Mouse (Mus musculus): ENCODE data around the gene Rab15.
A peak's percentile ranks its signal among the peaks of the same experiment; 100 is the strongest.

Gene Rab15

DNA sequence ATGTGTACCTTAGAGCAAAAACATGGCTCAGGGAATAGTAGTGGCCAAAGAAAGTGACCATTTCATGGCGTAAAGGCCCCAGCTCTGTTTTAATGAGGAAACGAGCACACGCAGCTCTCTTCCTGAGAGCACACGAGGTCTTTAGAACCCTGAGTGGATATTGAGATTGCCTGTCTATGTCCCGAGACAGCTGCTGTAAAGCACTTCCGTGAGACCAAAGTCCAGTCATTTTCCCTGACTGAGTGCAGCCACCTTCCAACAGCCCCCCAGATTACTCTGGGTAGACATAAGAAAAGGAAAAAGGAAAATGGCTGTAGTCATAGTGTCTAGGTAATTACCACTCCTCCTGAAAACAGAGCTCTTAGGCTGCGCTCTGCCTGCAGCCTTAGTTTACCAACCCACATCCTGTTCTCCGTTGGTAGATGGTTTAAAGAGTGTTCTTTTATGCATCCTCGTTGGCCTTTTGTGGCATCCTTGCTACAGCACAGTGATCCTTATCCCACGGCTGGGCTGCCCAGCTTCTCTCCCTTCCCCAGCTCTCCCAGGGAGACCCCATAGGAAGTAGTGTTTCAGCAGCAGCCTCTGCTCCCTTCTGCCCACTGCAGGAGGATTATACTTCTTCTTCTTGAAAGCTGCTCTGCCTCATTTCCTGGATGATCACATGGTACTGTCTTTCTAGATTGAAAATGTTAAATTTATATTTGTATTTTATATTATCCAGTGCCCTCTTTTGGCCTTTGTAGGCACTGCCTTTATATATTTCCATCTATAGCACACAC lies 44.2 kb downstream of the Rab15 start:
- DNase-seq (ENCODE audit: low spot score): no peak

- no peak for DNase-seq (ENCODE audit: low spot score)
Measured at GRCm38 (mm10) chr12:76777845-76778244, 44.9 kb downstream of the Rab15 start.

DNA sequence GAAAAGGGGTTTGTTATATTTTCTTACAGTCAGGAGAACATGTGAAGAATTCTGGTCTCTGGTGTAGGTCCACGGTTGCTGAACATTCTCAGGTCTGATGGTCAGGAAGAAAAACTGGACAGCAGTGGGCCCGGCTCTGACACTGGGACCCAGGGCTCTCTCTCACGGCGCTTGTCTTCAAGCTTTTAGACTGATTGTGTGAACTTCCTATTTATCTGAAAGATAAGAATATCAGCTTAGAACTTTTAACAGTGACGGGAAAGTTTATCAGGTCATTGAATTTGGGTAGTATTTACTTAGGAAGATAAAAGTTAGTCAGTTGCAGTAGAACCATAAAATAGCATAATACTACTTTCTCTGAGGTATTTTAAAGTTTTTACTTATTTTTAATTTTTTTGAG lies 45.8 kb downstream of the Rab15 start:
- no peak for DNase-seq (ENCODE audit: low spot score)

GRCm38 (mm10) chr12:76775132-76775531 lies 47.6 kb downstream of the Rab15 start:
- DNase-seq (ENCODE audit: low spot score): no peak

DNA sequence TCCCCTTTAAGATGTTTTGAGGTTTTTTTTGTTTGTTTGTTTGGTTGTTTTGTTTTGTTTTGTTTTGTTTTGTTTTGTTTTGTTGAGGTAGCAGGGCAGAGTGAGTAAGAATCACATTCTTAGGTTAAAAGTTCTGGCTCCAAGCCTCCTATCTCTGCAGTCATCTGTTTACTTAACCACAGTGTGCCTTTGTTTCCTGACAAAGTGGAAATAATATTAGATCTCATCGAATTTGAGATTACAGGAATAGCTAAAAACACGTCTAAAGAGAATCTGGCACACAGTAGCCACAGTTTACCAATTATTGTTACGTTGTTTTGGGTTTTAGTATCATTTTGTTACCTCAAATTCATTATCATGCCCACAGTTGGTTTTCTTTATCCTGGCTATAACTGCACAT lies 48.1 kb downstream of the Rab15 start:
- DNase-seq (ENCODE audit: low spot score): no peak

GRCm38 (mm10) chr12:76771540-76771939 lies 51.2 kb downstream of the Rab15 start:
- DNase-seq (ENCODE audit: low spot score): no peak

GRCm38 (mm10) chr12:76770841-76771500 lies 51.7 kb downstream of the Rab15 start:
- no peak for DNase-seq (ENCODE audit: low spot score)

- no peak for DNase-seq (ENCODE audit: low spot score)
Measured at GRCm38 (mm10) chr12:76765901-76766630, 56.6 kb downstream of the Rab15 start.

- peak; percentile 98 for DNase-seq (ENCODE audit: low spot score)
Measured at GRCm38 (mm10) chr12:76765354-76765851, 57.3 kb downstream of the Rab15 start, which contains the start of the genes Churc1 and Fntb. Gene Churc1 (plus strand): TSS chr12:76765538. Gene Fntb (plus strand): TSS chr12:76765589.

DNA sequence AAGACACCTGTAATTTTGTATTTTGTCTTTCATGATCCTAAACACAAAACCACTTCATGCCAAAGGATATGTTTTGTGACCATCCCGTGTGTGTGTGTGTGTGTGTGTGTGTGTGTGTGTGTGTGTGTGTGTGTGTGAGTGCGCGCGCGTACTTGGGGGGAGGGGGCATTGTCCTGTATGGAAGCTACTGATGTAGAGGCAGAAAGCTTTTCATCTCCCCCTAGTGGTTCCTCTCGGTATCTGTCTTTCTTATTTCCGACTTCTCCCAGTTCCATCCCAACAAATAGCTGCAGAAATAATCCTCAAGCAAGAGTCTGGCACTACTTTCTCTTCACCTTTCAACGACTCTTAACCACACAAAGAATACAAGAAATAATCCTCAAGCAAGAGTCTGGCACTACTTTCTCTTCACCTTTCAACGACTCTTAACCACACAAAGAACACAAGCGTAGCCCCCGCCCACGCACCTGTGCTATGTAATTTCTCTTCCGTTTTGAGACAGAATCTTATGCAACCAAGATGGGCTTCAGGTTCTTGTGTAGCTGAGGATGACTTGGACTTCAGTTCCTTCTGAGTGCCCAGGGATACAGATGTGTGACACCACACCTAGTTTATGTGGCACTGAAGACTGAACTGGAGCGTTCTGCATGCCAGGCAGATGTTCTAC lies 69.9 kb downstream of the Rab15 start:
- peak; percentile 52 for DNase-seq (ENCODE audit: low spot score)

DNA sequence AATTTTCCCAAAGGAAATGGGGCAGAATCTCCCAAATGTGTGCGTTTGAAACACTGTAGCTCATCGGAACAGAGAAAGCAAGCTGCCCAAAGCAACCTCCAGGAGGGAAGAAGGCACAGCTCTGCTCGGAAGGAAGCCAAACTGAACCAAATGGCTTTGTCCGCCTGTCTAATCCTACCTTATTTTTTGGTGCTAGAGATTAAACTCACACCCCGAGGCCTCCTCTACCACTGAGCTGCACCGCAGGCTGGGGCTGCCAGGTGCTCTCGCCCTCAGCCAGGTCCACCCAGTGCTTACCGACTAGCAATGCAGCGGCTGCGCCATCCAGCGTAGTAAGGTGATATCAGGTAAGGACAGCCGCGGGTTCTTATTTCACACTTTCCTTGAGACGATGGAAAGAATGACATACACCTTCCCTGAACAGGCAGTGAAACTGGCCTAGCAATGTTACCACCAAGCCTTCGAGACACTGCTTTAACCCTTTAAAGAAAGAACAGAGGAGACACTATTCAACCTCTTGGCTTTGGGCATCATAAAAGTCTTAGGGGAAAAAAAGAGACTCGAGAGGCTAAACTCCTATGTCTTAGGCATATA lies 71.7 kb downstream of the Rab15 start:
- no peak for DNase-seq (ENCODE audit: low spot score)

Measured in embryo, embryonic 10 days (tissue).